Mouse (Mus musculus) kidney, adult 2 months (tissue): ENCODE results near the gene Troap. TPM values are rescaled to one million over a fixed set of nuclear protein-coding genes. Genes with fewer than 3 reads are reported as not detected.

Experiments used
- DNase-seq: peaks from one replicate; pipeline ENCODE4 v3.0.0; 2021
- H3K27ac ChIP-seq: fragments of 200-500 bp; 2 replicates; pipeline ENCODE4 v1.5.1; 2012; ENCODE audit warnings: low read depth, low read length, control low read depth, inconsistent platforms; ENCODE audit not compliant: insufficient read depth
- H3K27me3 ChIP-seq: fragments of 200-500 bp; replicated peaks from 2 replicates; pipeline ENCODE4 v1.6.1; 2012; ENCODE audit warnings: mild to moderate bottlenecking, moderate library complexity, low read length, inconsistent platforms; ENCODE audit not compliant: control insufficient read depth, insufficient read depth
- H3K36me3 ChIP-seq: fragments of 200-500 bp; 2 replicates; pipeline ENCODE4 v1.6.1; 2012; ENCODE audit warnings: mild to moderate bottlenecking, moderate library complexity, low read length, inconsistent platforms; ENCODE audit not compliant: control insufficient read depth, insufficient read depth
- H3K4me1 ChIP-seq: fragments of 200-500 bp; 2 replicates; pipeline ENCODE4 v1.6.1; 2011; ENCODE audit warnings: low read length; ENCODE audit not compliant: control insufficient read depth, insufficient read depth
- H3K4me3 ChIP-seq: fragments of 200-500 bp; 2 replicates; pipeline ENCODE4 v1.5.1; 2011; ENCODE audit warnings: mild to moderate bottlenecking, low read depth, low read length, control low read depth; ENCODE audit not compliant: insufficient read depth
- CTCF ChIP-seq: fragments of 200-500 bp; conservative IDR thresholded peaks from 2 replicates; pipeline ENCODE4 v1.5.1; 2011; ENCODE audit warnings: low read depth, mild to moderate bottlenecking, control low read depth, low read length, moderate library complexity, mixed read lengths; ENCODE audit not compliant: insufficient read depth, insufficient read length
- POLR2A ChIP-seq: fragments of 200-500 bp; IDR thresholded peaks from one replicate; pipeline ENCODE4 v1.6.1; 2011; ENCODE audit warnings: low read depth, low read length, control low read depth
- WGBS: fragments of 180-500 bp; shearing (Covaris S2); methylation state at CpG from one replicate; pipeline ENCODE4 v1.1.7; 2018; 5-methylcytosine and 5-hydroxymethylcytosine counted together
- polyA plus RNA-seq: library from polyadenylated mRNA; depleted of rRNA; stranded (reverse); fragments of >200 nt; gene quantifications from 2 replicates; pipeline ENCODE4 v1.2.3, GENCODE M21; 2012; rRNA removed

The Troap gene
- 0.29 and 0.33 TPM in 2 replicates for polyA plus RNA-seq

GRCm38 (mm10) chr15:99074019-99074599 is at the start of gene Troap:
Troap (plus strand) TSS chr15:99074575.
- Histone ChIP-seq H3K36me3 (no peaks in the 10 kb centered on the region), H3K27me3 (no peaks in the 10 kb centered on the region), H3K4me1 (no peaks in the 10 kb centered on the region), H3K27ac (peak within 1 kb of the TSS; percentile 89), H3K4me3 (peak within 1 kb of the TSS; percentile 65)
- TF ChIP-seq POLR2A = no peak
- TF ChIP-seq CTCF = no peak
- no peak for DNase-seq
- 14% methylated on average over 9 of the region's 9 CpGs for WGBS

GRCm38 (mm10) chr15:99024668-99025314 is 49.6 kb upstream of the Troap start:
- TF ChIP-seq CTCF (peak; percentile 70), POLR2A (no peak)
- 17% methylated on average over 7 of the region's 8 CpGs for WGBS
- Histone ChIP-seq H3K4me1 (peaks cover 3% of the 10 kb centered on the region; the same call in 1 of the 2 replicates), H3K27me3 (no peaks in the 10 kb centered on the region), H3K27ac (no peak overlapping the region), H3K36me3 (no peaks in the 10 kb centered on the region), H3K4me3 (no peak overlapping the region)
- DNase-seq = peak; percentile 83

- WGBS = 77% methylated on average over 13 of the region's 13 CpGs
- no peak for DNase-seq
- peaks cover 3% of the 10 kb centered on the region; the same call in 1 of the 2 replicates for H3K4me1 ChIP-seq
- TF ChIP-seq POLR2A = no peak
- TF ChIP-seq CTCF = no peak
- no peak overlapping the region for H3K27ac ChIP-seq
- H3K36me3 ChIP-seq = no peaks in the 10 kb centered on the region
- no peak overlapping the region for H3K4me3 ChIP-seq
- no peaks in the 10 kb centered on the region for H3K27me3 ChIP-seq
Measured at GRCm38 (mm10) chr15:99025414-99025813, 49.0 kb upstream of the Troap start.

GRCm38 (mm10) chr15:99026259-99026658 is 48.1 kb upstream of the Troap start:
- no peak for DNase-seq
- peaks cover 3% of the 10 kb centered on the region; the same call in 1 of the 2 replicates for H3K4me1 ChIP-seq
- H3K27ac ChIP-seq = no peak overlapping the region
- H3K36me3 ChIP-seq = no peaks in the 10 kb centered on the region
- 57% methylated on average over 4 of the region's 4 CpGs for WGBS
- H3K4me3 ChIP-seq = no peak overlapping the region
- TF ChIP-seq POLR2A = no peak
- peak; percentile 55; the same call in 1 of the 2 replicates for TF ChIP-seq CTCF
- no peaks in the 10 kb centered on the region for H3K27me3 ChIP-seq

GRCm38 (mm10) chr15:99027116-99027515 is 47.3 kb upstream of the Troap start:
- no peaks in the 10 kb centered on the region for H3K36me3 ChIP-seq
- H3K27me3 ChIP-seq = no peaks in the 10 kb centered on the region
- peaks cover 6% of the 10 kb centered on the region; the same call in 1 of the 2 replicates for H3K4me1 ChIP-seq
- H3K4me3 ChIP-seq = no peak overlapping the region
- WGBS = 79% methylated on average over 5 of the region's 5 CpGs
- no peak for TF ChIP-seq CTCF
- no peak for TF ChIP-seq POLR2A
- no peak for DNase-seq
- no peak overlapping the region for H3K27ac ChIP-seq

- DNase-seq = no peak
- H3K27ac ChIP-seq = peak overlapping the region; percentile 89
Measured at GRCm38 (mm10) chr15:99028874-99029458, 45.4 kb upstream of the Troap start.

More at GRCm38 (mm10) chr15:99028874-99029458, 45.4 kb upstream of the Troap start:
- TF ChIP-seq POLR2A (no peak), CTCF (no peak)
- peak overlapping the region; percentile 73 for H3K4me3 ChIP-seq
- no peaks in the 10 kb centered on the region for H3K27me3 ChIP-seq
- no peaks in the 10 kb centered on the region for H3K36me3 ChIP-seq
- 6% methylated on average over 10 of the region's 10 CpGs for WGBS
- H3K4me1 ChIP-seq = peaks cover 24% of the 10 kb centered on the region; the same call in 1 of the 2 replicates
